Mouse (Mus musculus): ENCODE measurements at regions not wholly inside any gene's neighbourhood (a gene's known extent, or its start where the extent isn't known, plus 50 kb on each side); places are given as distances from the start of the nearest gene placed in this dataset.

- no peaks in the 10 kb centered on the region for H3K4me1 ChIP-seq
- H3K27me3 ChIP-seq: no peaks in the 10 kb centered on the region
- peak; percentile 27; the same call in 1 of the 2 replicates for ATAC-seq (ENCODE audit: low FRiP score)
- no peaks in the 10 kb centered on the region for H3K36me3 ChIP-seq (replicated peaks)
- H3K27ac ChIP-seq: no peak overlapping the region
- 75% methylated on average over 12 of the region's 12 CpGs for WGBS
- no peak overlapping the region for H3K4me3 ChIP-seq (replicated peaks)
- no peaks in the 10 kb centered on the region for H3K9me3 ChIP-seq
- no peak overlapping the region for H3K4me2 ChIP-seq
- H3K9ac ChIP-seq: no peak overlapping the region
These were observed 116.6 kb upstream of the Kcnip4 start for GRCm38 (mm10) chr5:49641206-49641830.

DNA sequence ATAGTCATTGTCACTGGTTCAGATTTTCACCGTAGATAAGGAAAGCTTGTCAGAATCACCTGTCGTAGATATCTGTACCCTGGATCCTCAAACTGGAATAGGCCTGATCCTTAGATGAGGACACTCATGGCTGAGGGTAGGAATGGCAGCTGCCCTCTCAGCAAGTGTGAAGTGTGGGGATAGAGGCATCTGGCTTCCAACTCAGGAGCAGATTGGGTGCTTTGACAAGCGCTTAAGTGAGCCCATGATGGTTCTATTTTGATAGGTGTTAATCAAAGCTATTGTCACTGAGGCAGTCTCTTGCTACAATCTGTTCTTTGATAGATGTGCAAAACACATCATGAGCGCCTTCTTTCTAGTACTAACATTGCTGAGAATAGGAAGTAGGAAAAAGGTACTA lies 114.9 kb upstream of the Kcnip4 start:
- H3K4me1 ChIP-seq: no peaks in the 10 kb centered on the region
- WGBS: 86% methylated on average over 4 of the region's 4 CpGs
- no peak overlapping the region for H3K9ac ChIP-seq
- H3K4me2 ChIP-seq: no peak overlapping the region
- no peak overlapping the region for H3K4me3 ChIP-seq (replicated peaks)
- no peak overlapping the region for H3K27ac ChIP-seq
- H3K9me3 ChIP-seq: no peaks in the 10 kb centered on the region
- no peaks in the 10 kb centered on the region for H3K36me3 ChIP-seq (replicated peaks)
- no peak for ATAC-seq (ENCODE audit: low FRiP score)
- H3K27me3 ChIP-seq: no peaks in the 10 kb centered on the region

DNA sequence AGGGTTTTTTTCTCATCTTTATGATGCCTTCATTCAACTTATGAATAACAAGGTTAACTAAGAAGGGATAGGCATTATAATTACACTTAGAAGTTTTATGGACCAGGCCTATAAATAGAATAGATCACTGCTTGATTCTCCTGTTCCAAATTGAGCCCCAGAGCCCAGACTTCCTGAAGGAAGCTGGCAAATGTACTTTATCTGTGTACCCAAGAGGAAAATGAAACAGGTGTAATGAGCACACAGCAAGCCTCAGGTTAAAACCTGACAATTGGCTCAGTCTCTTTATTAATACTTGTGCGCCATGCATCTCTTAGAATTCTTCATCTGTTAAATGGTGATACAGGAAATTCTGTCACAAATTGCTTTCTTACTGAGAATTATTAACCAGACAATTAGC lies 95.4 kb upstream of the Kcnip4 start:
- H3K4me3 ChIP-seq (replicated peaks): no peak overlapping the region
- 93% methylated on average over 1 of the region's 1 CpGs for WGBS
- H3K27ac ChIP-seq: no peak overlapping the region
- H3K9me3 ChIP-seq: no peaks in the 10 kb centered on the region
- no peak for ATAC-seq (ENCODE audit: low FRiP score)
- no peaks in the 10 kb centered on the region for H3K27me3 ChIP-seq
- H3K4me1 ChIP-seq: no peaks in the 10 kb centered on the region
- no peaks in the 10 kb centered on the region for H3K36me3 ChIP-seq (replicated peaks)
- H3K4me2 ChIP-seq: no peak overlapping the region
- no peak overlapping the region for H3K9ac ChIP-seq

DNA sequence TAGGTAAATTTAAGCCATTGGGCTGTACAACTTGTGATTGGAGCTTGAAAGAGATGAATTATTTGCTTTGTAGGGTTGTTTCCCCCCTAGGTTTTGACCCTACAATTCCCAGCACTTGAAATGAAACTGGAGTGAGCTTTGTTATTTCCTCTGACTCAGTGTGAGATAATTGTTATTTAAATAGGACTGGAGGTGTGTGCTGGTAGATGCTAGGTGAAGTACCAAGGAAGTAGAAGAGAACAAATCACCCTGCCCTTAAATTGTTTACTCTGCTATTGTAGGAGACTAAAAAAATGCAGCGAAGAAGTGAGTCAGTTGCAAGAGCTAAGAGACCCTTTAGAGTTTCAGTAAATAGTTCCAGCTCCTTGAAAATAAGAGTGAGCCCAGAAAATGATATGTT lies 82.1 kb upstream of the Kcnip4 start:
- WGBS: 36% methylated on average over 1 of the region's 1 CpGs
- ATAC-seq (ENCODE audit: low FRiP score): no peak
- H3K9ac ChIP-seq: no peak overlapping the region

DNA sequence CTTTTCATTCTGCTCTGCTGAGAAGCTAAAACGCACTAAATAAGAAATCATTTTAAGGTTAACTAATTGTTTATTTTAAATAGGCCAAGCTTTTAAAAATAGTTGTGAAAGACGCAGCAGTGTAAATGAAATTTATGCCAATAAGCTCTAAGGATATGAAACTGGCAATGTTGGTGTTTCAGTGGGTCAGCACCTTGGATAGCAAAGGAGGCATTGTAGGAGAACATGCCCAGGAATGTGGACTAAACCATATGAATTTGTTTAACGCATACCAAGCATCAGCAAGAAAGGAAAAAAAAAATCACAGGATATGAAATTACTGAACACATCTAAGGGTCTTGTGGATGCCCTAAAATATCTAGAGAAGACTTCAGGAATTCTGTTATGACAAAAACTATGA lies 56.1 kb upstream of the Kcnip4 start:
- H3K4me3 ChIP-seq (replicated peaks): no peak overlapping the region
- no peaks in the 10 kb centered on the region for H3K4me1 ChIP-seq
- no peak overlapping the region for H3K4me2 ChIP-seq
- H3K36me3 ChIP-seq (replicated peaks): no peaks in the 10 kb centered on the region
- ATAC-seq (ENCODE audit: low FRiP score): no peak
- no peaks in the 10 kb centered on the region for H3K27me3 ChIP-seq
- H3K9me3 ChIP-seq: no peaks in the 10 kb centered on the region
- no peak overlapping the region for H3K27ac ChIP-seq
- no peak overlapping the region for H3K9ac ChIP-seq
- WGBS: 92% methylated on average over 3 of the region's 3 CpGs

More for the DNA sequence above, 82.1 kb upstream of the Kcnip4 start:
- Histone ChIP-seq H3K9me3 (no peaks in the 10 kb centered on the region), H3K27me3 (no peaks in the 10 kb centered on the region), H3K4me1 (no peaks in the 10 kb centered on the region), H3K27ac (no peak overlapping the region), H3K36me3 (replicated peaks) (no peaks in the 10 kb centered on the region), H3K4me3 (replicated peaks) (no peak overlapping the region), H3K4me2 (no peak overlapping the region)

GRCm38 (mm10) chr5:49575901-49576300 lies 51.2 kb upstream of the Kcnip4 start:
- no peak for ATAC-seq (ENCODE audit: low FRiP score)
- H3K9ac ChIP-seq: no peak overlapping the region
- WGBS: 73% methylated on average over 2 of the region's 2 CpGs
- no peak overlapping the region for H3K27ac ChIP-seq
- no peaks in the 10 kb centered on the region for H3K4me1 ChIP-seq
- H3K9me3 ChIP-seq: no peaks in the 10 kb centered on the region
- H3K27me3 ChIP-seq: no peaks in the 10 kb centered on the region
- H3K36me3 ChIP-seq (replicated peaks): no peaks in the 10 kb centered on the region
- no peak overlapping the region for H3K4me2 ChIP-seq
- H3K4me3 ChIP-seq (replicated peaks): no peak overlapping the region
